Mouse (Mus musculus) kidney, postnatal 14 days (tissue): ENCODE measurements around the gene Gm3646.
A peak's percentile ranks its signal among the peaks of the same experiment; 100 is the strongest.

Source experiments
- DNase-seq: peaks from one replicate; pipeline ENCODE4 v3.0.0; 2022; ENCODE audit warnings: mixed read lengths

Gene Gm3646

GRCm38 (mm10) chr1:39805243-39805979, at the start of gene Gm3646:
TSS of gene Gm3646 (minus strand) at chr1:39805332.
- no peak for DNase-seq

DNA sequence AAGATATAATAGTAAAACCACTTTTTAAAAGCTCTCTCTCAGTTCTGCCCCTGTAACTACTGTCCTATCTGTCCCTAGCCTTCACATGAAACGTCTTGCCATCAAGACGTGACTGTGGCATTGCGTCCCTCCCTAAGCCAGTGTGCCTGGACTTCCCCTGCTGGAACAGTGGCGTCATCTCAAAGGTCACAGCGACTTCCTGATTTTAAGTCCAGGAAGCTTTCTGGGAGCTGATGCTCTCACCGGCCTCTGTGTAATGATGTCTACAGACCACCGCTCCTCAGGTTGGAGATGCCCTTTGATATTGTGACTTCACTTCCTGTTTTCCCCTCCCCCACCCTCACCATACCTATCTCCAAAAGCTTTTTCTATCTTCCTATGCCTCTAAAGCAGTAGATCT, 41.9 kb upstream of the Gm3646 start:
- DNase-seq = peak; percentile 21

- no peak for DNase-seq
Measured at GRCm38 (mm10) chr1:39846031-39846550, 41.0 kb upstream of the Gm3646 start.

GRCm38 (mm10) chr1:39843328-39843727, 38.2 kb upstream of the Gm3646 start:
- DNase-seq = no peak

DNA sequence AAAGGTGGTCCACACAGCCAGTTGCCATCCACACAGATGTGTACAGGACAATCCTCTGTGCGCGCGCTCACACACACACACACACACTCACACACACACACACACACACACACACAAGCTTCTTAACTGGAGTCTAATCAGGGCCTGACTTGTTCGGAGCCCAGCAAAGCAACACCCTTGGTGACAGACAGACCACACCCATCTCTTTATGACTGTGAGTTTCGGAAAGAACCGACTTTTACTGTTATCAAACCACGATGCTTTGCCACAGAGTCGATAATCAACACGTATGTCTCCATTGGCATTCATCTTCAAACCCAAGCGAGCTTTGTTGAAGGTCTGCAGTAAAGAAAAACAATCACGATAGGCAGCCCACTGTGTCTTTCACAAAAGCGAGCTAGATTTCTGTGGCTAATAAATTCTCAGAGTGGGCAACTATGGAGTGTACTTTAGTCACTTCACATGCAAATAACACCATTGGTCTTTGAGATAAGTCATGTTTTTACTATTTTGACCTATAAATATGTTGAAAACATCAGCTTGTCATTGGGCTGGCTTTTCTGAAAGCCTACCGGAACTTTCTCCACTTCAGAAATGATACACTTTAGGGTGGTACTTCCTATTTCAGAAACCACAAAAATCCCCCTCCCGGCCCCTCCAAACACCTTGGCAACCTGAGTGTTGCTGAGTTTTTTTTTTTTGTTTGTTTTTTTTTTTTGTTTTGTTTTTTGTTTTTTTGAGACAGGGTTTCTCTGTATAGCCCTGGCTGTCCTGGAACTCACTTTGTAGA, 37.3 kb upstream of the Gm3646 start:
- no peak for DNase-seq

- DNase-seq = no peak
Measured at GRCm38 (mm10) chr1:39840856-39841255, 35.7 kb upstream of the Gm3646 start.

DNA sequence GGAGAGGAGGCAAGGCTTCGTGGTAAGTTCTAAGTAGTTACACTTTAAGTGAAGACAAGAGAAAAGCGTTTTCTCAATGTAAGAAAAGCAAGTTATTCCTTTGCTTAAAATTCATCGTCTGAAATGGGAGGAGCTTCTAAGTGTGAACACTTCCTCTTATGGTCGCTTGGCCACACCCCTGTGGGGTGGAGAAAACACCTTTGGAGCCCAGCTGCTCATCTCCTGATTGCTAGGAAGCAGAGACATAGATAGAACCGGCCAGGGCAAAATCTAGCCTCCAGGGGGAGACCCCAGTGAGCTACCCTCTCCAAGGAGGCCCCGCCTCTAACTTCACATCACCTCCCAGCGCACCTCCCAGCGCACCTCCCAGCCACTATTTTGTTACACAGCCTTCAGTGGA, 34.7 kb upstream of the Gm3646 start:
- no peak for DNase-seq

DNA sequence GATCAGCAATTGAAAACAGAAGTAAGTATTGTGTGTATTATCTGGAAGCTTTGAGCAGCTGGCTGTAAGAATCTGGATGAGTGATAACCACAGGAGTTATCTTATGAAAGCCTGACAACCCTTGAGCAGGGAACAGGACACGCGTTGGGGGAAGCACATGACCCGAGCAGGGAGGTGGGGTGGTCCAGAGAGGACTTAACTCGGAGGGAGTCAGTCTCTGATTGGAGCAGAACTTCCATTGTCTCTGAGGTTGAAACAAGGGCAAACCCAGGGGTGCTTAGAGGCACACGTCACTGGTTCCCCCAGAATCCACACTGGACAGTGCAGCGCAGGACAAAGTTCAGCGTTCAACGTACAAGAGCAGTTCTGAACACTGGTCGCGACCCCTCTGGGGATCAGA, 34.1 kb upstream of the Gm3646 start:
- DNase-seq = no peak

DNA sequence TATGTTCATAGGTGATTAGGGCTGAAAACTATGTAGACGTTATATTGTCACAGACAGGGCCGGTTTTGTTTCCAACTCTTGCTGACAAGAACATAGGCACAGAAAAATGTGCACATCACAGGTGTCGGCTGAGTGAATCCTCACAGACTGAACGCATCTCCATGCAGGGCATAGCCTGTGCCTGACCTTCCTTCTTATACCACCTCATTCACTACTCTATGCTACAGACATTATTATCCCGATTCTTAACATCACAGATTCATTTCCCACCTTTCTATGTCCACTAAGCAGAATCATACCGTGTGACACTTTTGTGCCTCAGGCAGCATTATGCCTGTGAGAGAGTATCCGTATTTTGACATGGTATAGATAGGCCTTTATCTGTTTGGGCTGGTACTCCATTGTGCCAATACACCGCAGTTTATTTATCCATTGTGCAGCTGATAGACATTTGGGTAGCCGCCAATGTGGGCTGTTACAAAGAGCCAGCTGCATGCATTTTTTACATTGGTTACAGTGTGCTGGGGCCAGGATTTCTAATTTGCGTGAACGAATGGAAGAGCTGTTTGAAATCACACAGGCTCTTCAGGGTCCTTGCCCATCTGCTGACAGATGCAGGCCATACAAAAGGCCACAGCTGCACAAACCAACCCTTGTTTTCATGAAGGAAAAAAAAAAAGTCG, 33.5 kb upstream of the Gm3646 start:
- no peak for DNase-seq

- DNase-seq = no peak
Measured at GRCm38 (mm10) chr1:39831594-39832039, 26.5 kb upstream of the Gm3646 start.

DNA sequence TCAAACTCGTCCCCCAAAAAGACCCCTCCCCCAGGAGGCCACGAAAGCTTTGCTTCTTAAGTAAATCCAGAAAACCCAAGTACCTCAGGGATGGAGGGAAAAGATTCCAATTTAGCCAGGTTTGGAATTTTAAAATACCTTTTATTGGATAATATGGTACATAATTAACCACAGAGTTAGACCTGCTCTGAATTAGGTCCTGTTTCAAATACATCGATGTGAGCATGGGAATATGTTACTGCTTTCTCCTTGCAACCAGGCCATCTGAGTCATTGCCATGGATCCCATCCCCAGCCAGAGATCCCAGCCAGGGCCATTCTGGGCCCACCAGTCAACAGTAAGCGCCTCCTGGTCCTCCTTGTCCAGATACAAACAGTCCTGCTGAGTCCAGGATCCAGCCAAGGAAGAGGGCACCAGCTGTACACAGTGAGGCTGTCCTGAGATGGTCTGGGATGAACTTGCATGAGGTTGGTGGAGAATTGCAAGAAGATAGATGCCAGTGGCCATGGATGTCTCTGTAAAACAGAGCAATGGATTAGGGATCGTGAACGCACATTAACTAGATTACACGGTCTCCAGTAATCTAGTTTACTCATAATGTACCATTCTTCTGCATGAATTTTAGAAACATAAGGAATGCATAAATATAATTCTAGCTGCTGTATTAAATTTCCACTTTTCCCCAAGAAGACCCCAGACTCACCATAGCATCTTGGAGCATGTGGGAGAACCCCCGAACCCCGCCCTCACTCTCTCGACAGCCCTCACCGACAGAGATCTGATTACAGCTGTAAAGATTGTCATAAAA, 25.9 kb upstream of the Gm3646 start:
- DNase-seq = no peak

- DNase-seq = no peak
Measured at GRCm38 (mm10) chr1:39824902-39825301, 19.8 kb upstream of the Gm3646 start.

- no peak for DNase-seq
Measured at GRCm38 (mm10) chr1:39824240-39824639, 19.1 kb upstream of the Gm3646 start.

DNA sequence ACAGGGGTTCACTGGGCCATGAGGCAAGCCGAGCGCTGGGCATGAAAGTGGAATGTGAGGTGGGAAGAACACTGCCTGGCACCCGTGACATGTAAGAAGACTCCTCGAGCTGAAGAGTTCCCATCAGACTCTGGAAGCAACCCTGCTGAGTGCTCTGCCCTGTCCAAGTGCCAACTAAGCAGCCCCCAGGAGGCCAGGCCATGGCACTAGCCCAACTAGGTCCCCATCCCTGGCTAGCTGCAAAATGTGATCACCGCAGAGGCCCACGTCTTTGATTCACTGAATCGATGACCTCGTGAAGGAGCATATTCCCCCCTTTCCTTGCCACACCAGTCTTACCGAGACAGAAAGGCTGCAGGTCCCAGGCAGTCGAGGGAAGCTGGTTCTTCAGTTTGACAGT, 14.5 kb upstream of the Gm3646 start:
- no peak for DNase-seq

DNA sequence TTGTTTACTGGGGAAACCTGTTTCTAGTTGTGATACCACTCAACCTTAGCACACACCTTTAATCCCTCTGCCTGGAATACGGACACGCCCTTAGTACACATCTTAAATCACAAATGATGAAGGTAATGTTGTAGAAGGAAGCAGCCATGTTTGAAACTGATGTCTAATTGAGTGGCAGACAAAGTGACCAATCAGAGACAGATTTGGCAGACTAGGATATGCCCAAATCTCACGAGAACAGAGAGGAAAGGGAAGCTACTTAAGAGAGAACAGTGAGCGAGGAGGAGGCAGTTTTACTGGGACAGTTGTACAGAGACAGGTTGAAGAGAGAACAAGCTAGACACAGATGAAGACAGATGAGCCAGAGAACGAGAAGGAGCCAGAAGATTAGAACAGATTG, 10.6 kb upstream of the Gm3646 start:
- DNase-seq = no peak

- DNase-seq = no peak
Measured at GRCm38 (mm10) chr1:39813067-39813466, 7.9 kb upstream of the Gm3646 start.

DNA sequence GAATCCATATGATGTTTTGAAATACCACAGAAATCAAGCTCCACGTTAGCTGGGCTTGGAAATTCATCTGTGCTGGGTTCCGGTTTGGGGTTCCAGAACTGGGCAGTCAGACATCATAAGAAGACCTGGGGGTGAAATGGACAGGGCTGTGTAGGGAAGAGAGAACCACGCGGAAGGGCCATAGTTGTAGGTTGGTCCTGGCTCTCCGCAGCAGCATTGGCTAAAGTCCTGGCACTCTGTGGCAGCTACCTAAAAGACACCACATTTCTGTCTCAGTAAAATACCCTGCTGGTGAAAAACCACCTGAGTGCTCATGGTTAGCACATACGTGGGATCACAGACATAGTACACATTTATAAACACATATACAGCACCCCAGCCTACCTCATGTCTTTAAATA, 343 bp downstream of the Gm3646 start:
- DNase-seq = no peak

DNA sequence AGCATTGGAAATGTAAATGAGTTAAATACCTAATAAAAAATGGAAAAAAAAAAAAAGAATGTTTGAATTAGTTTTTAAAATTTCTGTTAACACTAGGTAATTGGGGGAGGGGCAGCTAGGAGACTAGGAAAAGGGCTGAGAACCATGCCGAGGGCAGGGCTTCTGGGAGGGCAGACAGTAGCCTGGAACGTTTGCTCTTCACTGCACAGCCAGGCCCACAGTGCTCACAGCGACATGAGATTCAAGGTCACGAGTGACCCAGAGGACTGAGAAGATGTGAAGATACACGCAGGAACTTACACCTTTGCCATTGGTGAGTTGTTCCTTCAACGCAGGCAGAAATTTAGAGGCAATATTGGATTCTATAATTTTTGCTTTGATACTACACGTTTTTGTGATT, 2.2 kb downstream of the Gm3646 start:
- no peak for DNase-seq

DNA sequence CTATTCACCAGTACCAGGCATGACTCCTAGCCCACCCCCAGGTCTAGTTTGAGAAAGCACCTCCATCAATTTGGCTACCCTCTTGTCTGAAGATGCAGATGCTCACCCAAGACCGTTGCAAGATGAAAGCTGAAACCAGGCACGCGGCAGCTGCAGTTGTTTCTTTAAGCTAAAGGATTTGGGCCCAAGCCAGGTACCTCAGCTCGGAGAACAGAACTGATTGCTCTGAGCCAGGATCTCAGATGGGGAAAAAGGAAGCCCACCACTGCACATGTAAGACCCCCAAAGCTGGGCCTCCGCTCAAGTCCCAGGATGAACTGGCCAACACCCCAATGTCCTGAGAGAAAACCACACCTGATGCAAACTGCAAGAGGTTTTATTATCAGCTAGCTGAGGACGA, 7.6 kb downstream of the Gm3646 start:
- DNase-seq = no peak

GRCm38 (mm10) chr1:39796765-39797164, 8.4 kb downstream of the Gm3646 start:
- DNase-seq = no peak

DNA sequence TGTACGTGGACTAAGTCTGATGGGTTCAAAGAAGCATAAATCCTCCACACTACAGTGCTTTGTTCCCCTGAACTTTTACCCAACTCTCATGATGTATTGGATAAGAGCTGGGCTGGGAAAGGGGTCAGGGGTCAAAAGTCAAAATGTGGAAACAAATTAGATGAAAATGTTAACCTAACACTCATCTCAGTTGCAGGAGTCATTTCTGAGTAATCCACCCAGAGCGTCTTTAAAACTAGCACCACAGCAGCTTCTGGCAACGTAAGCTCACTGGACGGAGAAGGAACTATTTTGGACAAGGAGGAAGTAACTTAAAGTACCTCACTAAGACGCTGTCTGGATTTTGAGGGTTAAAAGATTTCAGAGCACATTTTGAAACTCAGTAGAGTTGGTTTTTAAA, 20.5 kb downstream of the Gm3646 start:
- no peak for DNase-seq

DNA sequence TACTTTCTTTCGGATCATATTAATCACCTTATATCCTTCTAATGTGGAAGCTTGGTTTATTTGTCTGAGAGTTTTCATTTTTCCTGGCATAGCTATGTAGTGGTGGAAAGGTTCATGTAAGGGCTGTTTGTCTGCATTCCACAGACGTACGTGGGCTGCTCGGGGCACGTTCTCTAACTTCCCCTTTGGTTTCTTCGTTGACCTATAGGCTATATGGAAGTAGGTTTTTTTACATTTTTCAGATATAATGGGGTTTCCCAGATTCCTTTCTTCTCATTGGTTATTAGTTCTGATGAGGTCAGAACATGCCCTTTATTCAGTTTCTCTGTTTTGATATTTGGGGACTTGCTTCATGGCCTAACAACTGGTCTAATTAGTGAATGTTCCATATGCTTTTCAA, 23.3 kb downstream of the Gm3646 start:
- no peak for DNase-seq
